Mouse (Mus musculus) liver, postnatal 0 days (tissue): ENCODE data around the gene Tulp1. TPM values are rescaled to one million over a fixed set of nuclear protein-coding genes. Genes with fewer than 3 reads are reported as not detected.

ENCODE experiments used
- ATAC-seq: fragments of 200-750 bp; cut with Nextera tagmentation; 2 replicates; pipeline ENCODE4 v1.8.0; 2017; ENCODE audit warnings: mild to moderate bottlenecking, moderate library complexity
- DNase-seq: peaks from one replicate; pipeline ENCODE4 v3.0.0-alpha.2; 2016
- H3K27ac ChIP-seq: fragments of 300-500 bp; sonication (generic); 2 replicates; pipeline ENCODE4 v1.5.1; 2014; ENCODE audit warnings: antibody characterized with exemption, moderate library complexity, mild to moderate bottlenecking, low read depth
- H3K27me3 ChIP-seq: fragments of 300-500 bp; sonication (generic); 2 replicates; pipeline ENCODE4 v1.6.1; 2014; ENCODE audit warnings: low read length, control low read depth, mixed read lengths; ENCODE audit not compliant: insufficient read depth
- H3K36me3 ChIP-seq: fragments of 300-500 bp; sonication (generic); replicated peaks from 2 replicates; pipeline ENCODE4 v1.6.1; 2014; ENCODE audit warnings: mild to moderate bottlenecking, control low read depth, low read length, moderate library complexity, mixed read lengths; ENCODE audit not compliant: insufficient read depth
- H3K4me1 ChIP-seq: fragments of 300-500 bp; sonication (generic); 2 replicates; pipeline ENCODE4 v1.6.1; 2014; ENCODE audit warnings: antibody characterized with exemption, mild to moderate bottlenecking, control low read depth; ENCODE audit not compliant: insufficient read depth
- H3K4me2 ChIP-seq: fragments of 300-500 bp; sonication (generic); 2 replicates; pipeline ENCODE4 v1.6.1; 2014; ENCODE audit warnings: low read depth, mild to moderate bottlenecking, low read length, moderate library complexity, mixed read lengths
- H3K4me3 ChIP-seq: fragments of 300-500 bp; sonication (generic); 2 replicates; pipeline ENCODE4 v1.5.1; 2014; ENCODE audit warnings: low read depth, low read length
- H3K9ac ChIP-seq: fragments of 300-500 bp; sonication (generic); replicated peaks from 2 replicates; pipeline ENCODE4 v1.6.1; 2014; ENCODE audit warnings: mild to moderate bottlenecking, moderate library complexity
- H3K9me3 ChIP-seq: fragments of 300-500 bp; sonication (generic); 2 replicates; pipeline ENCODE4 v1.6.1; 2016; ENCODE audit warnings: mild to moderate bottlenecking, control low read depth, low read length, mixed read lengths
- CTCF ChIP-seq: sonication (generic); IDR thresholded peaks from 2 replicates; pipeline ENCODE4 v1.5.1; 2016; ENCODE audit warnings: antibody characterized with exemption, low read depth
- EP300 ChIP-seq: IDR thresholded peaks from 2 replicates; pipeline ENCODE4 v1.6.1; 2016; ENCODE audit warnings: antibody characterized with exemption, low read depth, mild to moderate bottlenecking
- WGBS: fragments of 180-500 bp; shearing (Covaris S2); extraction: QIAGEN DNeasy Blood & Tissue Kit; methylation state at CpG from one replicate; pipeline ENCODE4 v1.1.7; 2014; ENCODE audit not compliant: insufficient replicate concordance; 5-methylcytosine and 5-hydroxymethylcytosine counted together
- polyA plus RNA-seq: library from polyadenylated mRNA; unstranded; fragments of >200 nt; fragmentation: Nextera tagmentation; extraction: Ambion mirVana; gene quantifications from 2 replicates; pipeline ENCODE4 v1.2.1, GENCODE M21; 2015

Tulp1 gene
- polyA plus RNA-seq, 1 experiment from 2014 or later: 0.33 TPM

DNA sequence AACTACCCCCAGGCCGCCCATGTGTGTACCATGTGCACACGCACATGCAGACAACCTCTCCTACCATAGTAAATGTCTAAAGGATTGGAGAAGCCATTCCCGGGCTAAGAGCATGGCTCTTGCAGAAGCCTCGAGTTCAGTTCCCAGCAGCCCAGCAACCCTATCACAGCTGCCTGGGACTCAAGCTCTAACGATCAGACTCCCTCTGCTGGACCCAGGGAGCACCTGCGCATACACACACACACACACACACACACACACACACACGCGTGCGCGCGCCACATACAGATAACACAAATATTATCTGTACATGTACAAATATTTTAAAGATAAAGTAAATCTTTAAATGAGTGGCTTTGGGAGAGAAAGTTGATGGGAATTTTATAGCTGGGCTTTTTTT is 39.3 kb upstream of the Tulp1 start:
- Histone ChIP-seq H3K9ac (no peak overlapping the region), H3K36me3 (peaks cover 64% of the 10 kb centered on the region), H3K27ac (no peak overlapping the region), H3K4me1 (no peaks in the 10 kb centered on the region), H3K27me3 (no peaks in the 10 kb centered on the region), H3K4me2 (no peak overlapping the region), H3K4me3 (no peak overlapping the region), H3K9me3 (no peaks in the 10 kb centered on the region)
- ATAC-seq (no peak), DNase-seq (no peak)
- no peak for TF ChIP-seq CTCF
- TF ChIP-seq EP300: no peak
- WGBS: 93% methylated on average over 11 of the region's 11 CpGs

DNA sequence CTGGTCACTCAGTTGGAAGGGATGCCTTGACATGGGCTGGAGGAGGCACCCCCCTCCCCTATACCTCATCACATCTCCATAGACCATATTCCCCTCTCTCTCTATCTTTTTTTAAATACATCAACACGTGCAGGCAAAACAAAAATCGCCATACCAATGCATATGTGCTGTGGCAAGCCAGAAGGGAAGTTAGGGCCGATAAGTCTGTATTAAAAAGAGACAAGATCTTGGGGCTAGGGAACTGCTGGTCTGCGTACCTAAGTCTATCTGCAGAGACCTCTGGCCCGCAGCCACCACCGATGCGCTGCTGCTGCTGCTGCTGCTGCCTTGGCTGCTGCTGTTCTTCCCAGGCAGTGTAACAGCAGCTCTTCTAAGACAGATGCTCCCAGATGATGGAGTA is 30.0 kb upstream of the Tulp1 start:
- TF ChIP-seq EP300: no peak
- TF ChIP-seq CTCF: no peak
- no peaks in the 10 kb centered on the region for H3K27me3 ChIP-seq
- ATAC-seq: no peak
- no peak overlapping the region for H3K9ac ChIP-seq
- WGBS: 69% methylated on average over 7 of the region's 7 CpGs
- no peaks in the 10 kb centered on the region for H3K4me1 ChIP-seq
- H3K9me3 ChIP-seq: no peaks in the 10 kb centered on the region
- H3K36me3 ChIP-seq: peaks cover 18% of the 10 kb centered on the region
- no peak overlapping the region for H3K4me2 ChIP-seq
- no peak for DNase-seq
- no peak overlapping the region for H3K27ac ChIP-seq
- no peak overlapping the region for H3K4me3 ChIP-seq

DNA sequence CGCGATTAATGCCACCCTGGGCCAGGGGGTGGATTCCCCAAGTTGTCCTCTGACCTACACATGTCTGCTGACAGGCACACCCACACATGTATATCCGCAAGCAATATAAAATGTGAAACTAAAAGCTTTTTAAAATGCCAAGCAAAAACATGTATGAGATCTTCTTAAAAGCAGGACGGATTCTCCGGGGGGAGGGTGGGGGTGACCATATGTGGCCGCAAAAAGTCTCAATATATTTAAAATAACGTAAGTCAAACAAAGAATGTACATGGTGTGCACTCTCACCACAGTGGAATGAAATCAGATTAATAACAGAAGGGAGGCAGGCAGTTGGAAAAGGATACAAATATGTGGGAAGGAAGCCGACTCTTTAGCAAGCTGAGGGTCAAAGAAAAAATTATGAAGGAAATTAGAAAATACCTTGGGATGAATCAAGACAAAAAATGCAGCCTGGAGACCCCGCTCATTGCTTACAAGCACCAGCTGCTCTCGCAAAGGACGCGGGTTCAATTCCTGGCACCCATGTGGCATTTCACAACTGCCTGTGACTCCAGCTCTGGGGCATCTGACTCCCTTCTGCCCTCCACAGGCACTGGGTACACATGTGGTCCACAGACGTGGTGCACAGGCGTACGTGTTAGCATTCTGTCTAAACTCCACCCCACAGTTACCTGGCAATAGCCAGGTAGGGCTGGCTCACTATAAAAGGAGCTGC is 29.2 kb upstream of the Tulp1 start:
- TF ChIP-seq CTCF (no peak), EP300 (no peak)

DNA sequence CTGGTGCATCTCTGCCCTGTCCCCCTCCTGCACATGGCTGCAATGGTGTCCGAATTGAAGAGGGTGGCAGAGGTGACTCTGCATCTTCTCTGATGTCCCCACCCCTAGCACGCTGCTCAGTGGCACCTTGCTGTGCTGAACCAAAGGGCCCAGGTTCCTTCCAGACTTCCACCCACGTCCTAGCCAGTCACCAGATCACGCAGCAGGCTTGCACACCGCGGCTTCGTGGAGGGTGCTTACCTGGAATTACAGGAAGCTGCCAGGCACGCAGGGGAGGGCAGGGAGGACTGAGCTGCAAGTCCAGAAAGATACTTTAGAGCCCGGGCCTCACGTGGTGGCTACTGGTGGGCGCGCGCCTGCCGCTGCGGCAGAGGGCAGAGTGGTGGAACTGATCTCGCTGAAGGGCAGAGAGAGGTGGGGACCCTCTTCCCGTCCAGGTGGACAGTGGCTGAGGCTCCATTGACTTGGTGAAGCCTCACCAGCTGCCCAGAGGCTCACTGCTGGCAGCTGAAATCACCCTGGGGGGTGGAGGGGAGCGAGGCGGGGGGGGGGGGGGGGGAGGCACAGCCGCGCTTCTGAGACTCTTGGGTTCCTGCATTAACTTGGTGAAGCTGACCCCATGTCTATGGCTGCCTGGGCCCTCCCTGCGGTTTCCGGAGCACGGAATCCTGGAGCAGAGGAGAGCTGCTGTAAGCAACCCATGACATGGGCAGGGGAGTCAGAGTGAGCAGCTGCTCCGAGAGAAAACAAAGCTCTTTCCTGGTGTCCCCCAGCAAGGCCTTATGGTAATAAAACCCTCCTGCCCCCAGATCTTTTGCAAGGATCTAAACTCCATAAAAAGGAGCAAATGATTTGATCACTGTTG is 26.8 kb upstream of the Tulp1 start:
- H3K36me3 ChIP-seq: no peaks in the 10 kb centered on the region
- peak overlapping the region; percentile 22; the same call in 1 of the 2 replicates for H3K4me2 ChIP-seq
- DNase-seq: no peak
- no peak overlapping the region for H3K9ac ChIP-seq
- no peaks in the 10 kb centered on the region for H3K4me1 ChIP-seq
- H3K27me3 ChIP-seq: peaks cover 12% of the 10 kb centered on the region; the same call in 1 of the 2 replicates
- no peaks in the 10 kb centered on the region for H3K9me3 ChIP-seq
- TF ChIP-seq EP300 (no peak), CTCF (no peak)
- ATAC-seq: no peak
- H3K4me3 ChIP-seq: no peak overlapping the region
- WGBS: 8% methylated on average over 21 of the region's 25 CpGs
- no peak overlapping the region for H3K27ac ChIP-seq

More for the DNA sequence above, 29.2 kb upstream of the Tulp1 start:
- Histone ChIP-seq H3K4me1 (no peaks in the 10 kb centered on the region), H3K36me3 (peaks cover 11% of the 10 kb centered on the region; the same call in 1 of the 2 replicates), H3K27me3 (0 out of 2 replicates have a peak, but pooled peaks cover 2% of the 10 kb centered on the region), H3K27ac (no peak overlapping the region), H3K9ac (no peak overlapping the region), H3K9me3 (no peaks in the 10 kb centered on the region), H3K4me2 (no peak overlapping the region), H3K4me3 (no peak overlapping the region)
- WGBS: 77% methylated on average over 15 of the region's 15 CpGs
- ATAC-seq (no peak), DNase-seq (no peak)

DNA sequence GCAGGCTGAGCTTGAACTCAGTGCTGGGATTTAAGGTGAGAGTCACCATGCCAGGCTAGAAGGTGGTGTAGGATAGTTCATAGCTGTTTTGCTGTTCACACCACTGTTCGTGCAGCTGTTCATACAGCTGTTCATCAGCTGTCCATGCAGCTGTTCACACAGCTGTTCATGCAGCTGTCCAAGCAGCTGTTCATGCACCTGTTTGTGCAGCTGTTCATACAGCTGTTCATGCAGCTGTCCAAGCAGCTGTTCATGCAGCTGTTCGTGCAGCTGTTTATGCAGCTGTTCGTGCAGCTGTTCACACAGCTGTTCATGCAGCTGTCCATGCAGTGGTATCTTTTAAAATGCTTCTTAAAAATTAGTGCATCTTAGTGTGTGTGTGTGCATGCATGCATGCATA is 23.5 kb upstream of the Tulp1 start:
- TF ChIP-seq EP300: no peak
- TF ChIP-seq CTCF: no peak
- H3K27me3 ChIP-seq: peaks cover 19% of the 10 kb centered on the region
- H3K27ac ChIP-seq: no peak overlapping the region
- no peaks in the 10 kb centered on the region for H3K36me3 ChIP-seq
- H3K4me1 ChIP-seq: no peaks in the 10 kb centered on the region
- no peak overlapping the region for H3K4me2 ChIP-seq
- ATAC-seq (no peak), DNase-seq (no peak)
- no peak overlapping the region for H3K4me3 ChIP-seq
- no peak overlapping the region for H3K9ac ChIP-seq
- H3K9me3 ChIP-seq: no peaks in the 10 kb centered on the region
- 67% methylated on average over 3 of the region's 3 CpGs for WGBS

DNA sequence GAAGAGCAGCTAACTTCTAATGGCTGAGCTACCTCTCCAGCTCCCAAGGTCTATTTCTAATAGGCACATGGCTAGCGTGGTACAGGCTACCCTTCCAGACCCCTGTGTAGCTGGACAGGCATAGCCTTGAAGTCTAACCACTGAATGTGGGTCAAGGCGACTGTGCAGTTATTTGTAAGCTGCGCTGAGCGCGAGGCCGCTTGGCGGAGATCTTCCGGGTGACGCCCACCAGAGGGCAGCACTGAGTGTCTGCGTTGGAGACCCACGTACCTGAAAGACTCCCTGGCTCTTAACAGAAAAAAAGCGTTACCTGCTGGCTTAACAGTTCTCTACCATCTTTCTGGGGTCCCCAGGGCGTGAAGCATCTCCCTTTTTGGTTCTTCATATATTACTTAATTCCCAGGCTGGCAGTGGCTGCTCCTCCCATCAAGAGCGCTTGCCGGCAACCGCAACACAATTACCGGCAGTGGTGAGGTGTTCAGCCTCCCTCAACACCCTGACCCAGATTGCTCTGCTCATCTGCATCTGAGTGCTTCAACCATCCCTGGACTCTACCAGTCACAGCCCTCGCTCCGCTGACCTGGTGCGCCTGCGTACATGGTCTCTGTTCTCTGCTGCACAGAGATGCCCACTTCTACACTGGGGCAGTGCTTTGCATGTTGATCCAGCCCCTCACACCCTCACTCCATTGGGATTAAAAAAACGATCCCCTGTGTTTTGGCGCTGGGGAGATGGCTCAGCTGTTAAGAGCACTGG is 21.3 kb upstream of the Tulp1 start:
- DNase-seq: peak; percentile 84
- Histone ChIP-seq H3K27me3 (peaks cover 19% of the 10 kb centered on the region), H3K9ac (no peak overlapping the region), H3K4me2 (no peak overlapping the region), H3K4me1 (no peaks in the 10 kb centered on the region), H3K4me3 (0 out of 2 replicates have a peak overlapping the region, but pooled peaks have one; percentile 10), H3K27ac (no peak overlapping the region), H3K36me3 (no peaks in the 10 kb centered on the region), H3K9me3 (no peaks in the 10 kb centered on the region)
- TF ChIP-seq EP300 (no peak), CTCF (peak; percentile 91)
- 10% methylated on average over 23 of the region's 23 CpGs for WGBS
- ATAC-seq: peak; percentile 57
